ENCODE assay signal across 12 mouse cellular contexts in the genomic region with DNA sequence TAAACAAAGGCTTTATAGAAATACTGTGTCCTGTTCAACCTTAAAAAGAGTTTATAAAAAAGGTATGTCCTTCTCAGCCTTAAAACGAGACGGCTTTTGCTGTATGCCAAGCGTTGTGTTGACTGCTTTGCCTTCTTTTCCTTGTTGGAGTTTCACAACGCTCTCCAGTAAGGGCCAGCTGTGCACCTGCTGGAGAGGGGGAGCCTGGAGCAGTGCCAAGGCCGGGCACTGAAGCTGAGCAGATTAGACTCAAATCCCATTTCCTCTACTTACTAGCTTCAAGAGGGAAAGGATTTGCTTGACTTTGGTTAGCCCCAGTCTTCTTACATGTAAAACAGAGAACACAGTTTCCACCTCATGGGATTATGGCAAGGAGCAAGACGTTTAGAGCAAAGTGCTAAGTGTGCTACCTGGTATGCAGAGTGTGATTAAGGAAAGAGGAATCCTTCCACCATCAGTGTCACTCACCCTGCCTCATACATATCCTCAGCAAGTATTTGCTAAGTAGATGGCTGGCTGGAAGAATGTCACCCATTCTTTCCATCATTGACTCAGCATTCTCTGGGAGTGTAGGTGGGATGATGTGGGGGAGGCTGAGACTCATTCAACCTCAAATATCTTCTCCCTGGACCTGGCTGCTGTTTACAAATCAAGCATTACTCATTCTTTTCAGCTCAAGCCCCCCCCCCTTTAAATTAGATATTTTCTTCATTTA.
A peak's percentile ranks its signal among the peaks of the same experiment; 100 is the strongest.
DNase-seq lines count a peak whose midpoint lies in the region; ATAC-seq lines count a peak whose summit lies in the region.
"Had no signal": no experiment of that assay in that cellular context is flagged by ENCODE, and none has a peak within 500 bp of the region (broad histone marks: within the 10 kb centered on the region; RNA-seq: fewer than 3 reads in every experiment).

No protein-coding gene starts in this region.

- H3K27me3 ChIP-seq in embryonic facial prominence, embryonic 12.5 days, result no peaks in the 10 kb centered on the region
- H3K27me3 ChIP-seq in embryonic facial prominence, embryonic 10.5 days (replicated peaks; ENCODE audit: low read depth, poor library complexity, severe bottlenecking), result no peaks in the 10 kb centered on the region
- H3K27me3 ChIP-seq in kidney, embryonic 15.5 days, result no peaks in the 10 kb centered on the region
- H3K27me3 ChIP-seq: embryonic facial prominence, embryonic 15.5 days; limb, embryonic 13.5 days had no signal

- no peak overlapping the region for H3K9ac ChIP-seq in embryonic facial prominence, embryonic 12.5 days
- H3K9ac ChIP-seq in kidney, embryonic 15.5 days, result no peak overlapping the region
- H3K9ac ChIP-seq: embryonic facial prominence, embryonic 15.5 days; limb, embryonic 13.5 days had no signal

- WGBS in embryonic facial prominence, embryonic 12.5 days, result 76% methylated on average over 6 of the region's 6 CpGs
- 83% methylated on average over 6 of the region's 6 CpGs for WGBS in embryonic facial prominence, embryonic 10.5 days
- 66% methylated on average over 6 of the region's 6 CpGs for WGBS in kidney, embryonic 15.5 days

- no peaks in the 10 kb centered on the region for H3K9me3 ChIP-seq in embryonic facial prominence, embryonic 12.5 days
- no peaks in the 10 kb centered on the region for H3K9me3 ChIP-seq in embryonic facial prominence, embryonic 10.5 days
- H3K9me3 ChIP-seq in kidney, embryonic 15.5 days (replicated peaks), result no peaks in the 10 kb centered on the region
- H3K9me3 ChIP-seq: embryonic facial prominence, embryonic 15.5 days; limb, embryonic 13.5 days had no signal

- H3K4me1 ChIP-seq in embryonic facial prominence, embryonic 12.5 days, result no peaks in the 10 kb centered on the region
- no peaks in the 10 kb centered on the region for H3K4me1 ChIP-seq in embryonic facial prominence, embryonic 10.5 days
- no peaks in the 10 kb centered on the region for H3K4me1 ChIP-seq in kidney, embryonic 15.5 days
- H3K4me1 ChIP-seq: embryonic facial prominence, embryonic 15.5 days had no signal

- no peak overlapping the region for H3K4me2 ChIP-seq in embryonic facial prominence, embryonic 12.5 days (replicated peaks)
- H3K4me2 ChIP-seq in kidney, embryonic 15.5 days, result no peak overlapping the region
- H3K4me2 ChIP-seq: embryonic facial prominence, embryonic 15.5 days; limb, embryonic 13.5 days had no signal

- ATAC-seq in embryonic facial prominence, embryonic 12.5 days (ENCODE audit: insufficient number of reproducible peaks, insufficient read depth, low FRiP score, low TSS enrichment), result peak; percentile 47; the same call in 1 of the 2 replicates
- peak; percentile 62; the same call in 1 of the 2 replicates for ATAC-seq in kidney, embryonic 15.5 days (replicated peaks; ENCODE audit: low FRiP score)

- H3K36me3 ChIP-seq in embryonic facial prominence, embryonic 12.5 days, result no peaks in the 10 kb centered on the region
- H3K36me3 ChIP-seq in embryonic facial prominence, embryonic 10.5 days (replicated peaks), result no peaks in the 10 kb centered on the region
- no peaks in the 10 kb centered on the region for H3K36me3 ChIP-seq in kidney, embryonic 15.5 days
- H3K36me3 ChIP-seq: embryonic facial prominence, embryonic 15.5 days; limb, embryonic 13.5 days had no signal

- H3K27ac ChIP-seq in embryonic facial prominence, embryonic 12.5 days, result no peak overlapping the region
- H3K27ac ChIP-seq in embryonic facial prominence, embryonic 10.5 days (replicated peaks), result no peak overlapping the region
- H3K27ac ChIP-seq in kidney, embryonic 15.5 days, result no peak overlapping the region
- H3K27ac ChIP-seq: embryonic facial prominence, embryonic 15.5 days; limb, embryonic 13.5 days had no signal

- H3K4me3 ChIP-seq in embryonic facial prominence, embryonic 12.5 days, result no peak overlapping the region
- H3K4me3 ChIP-seq in embryonic facial prominence, embryonic 10.5 days, result no peak overlapping the region
- H3K4me3 ChIP-seq in kidney, embryonic 15.5 days (replicated peaks), result no peak overlapping the region
- H3K4me3 ChIP-seq: embryonic facial prominence, embryonic 15.5 days; limb, embryonic 13.5 days had no signal

- DNase-seq in embryonic facial prominence, embryonic 10.5 days (ENCODE audit: low spot score), result no peak
- DNase-seq in kidney, adult 11 months, result no peak
- peak; percentile 33 for DNase-seq in brain, adult 2 months (ENCODE audit: low read depth, low spot score)
- DNase-seq in lung, postnatal 10 days, result peak; percentile 40
- no peak for DNase-seq in layer of hippocampus, postnatal 36 days
- DNase-seq in heart, adult 9 months (ENCODE audit: low spot score in 2 of 2), result no peak
- DNase-seq: adrenal gland, postnatal 25 days; cerebellum, adult 2 months had no signal

Comparison
In these comparisons a context has a peak if more than half of its experiments do, and no peak if none do; other contexts are left out.
1. DNase-seq: peak in brain, adult 2 months (single experiment) and lung, postnatal 10 days (single experiment); none in embryonic facial prominence, embryonic 10.5 days (single experiment), kidney, adult 11 months (single experiment), layer of hippocampus, postnatal 36 days (0 of 2) and heart, adult 9 months (0 of 2).